Mouse (Mus musculus): Measurements from ENCODE around the gene Lpp. TPM values are rescaled to one million over a fixed set of nuclear protein-coding genes. Genes with fewer than 3 reads are reported as not detected.

Lpp gene
- polyA plus RNA-seq, 1 experiment from 2014 or later = 10.9 TPM

DNA sequence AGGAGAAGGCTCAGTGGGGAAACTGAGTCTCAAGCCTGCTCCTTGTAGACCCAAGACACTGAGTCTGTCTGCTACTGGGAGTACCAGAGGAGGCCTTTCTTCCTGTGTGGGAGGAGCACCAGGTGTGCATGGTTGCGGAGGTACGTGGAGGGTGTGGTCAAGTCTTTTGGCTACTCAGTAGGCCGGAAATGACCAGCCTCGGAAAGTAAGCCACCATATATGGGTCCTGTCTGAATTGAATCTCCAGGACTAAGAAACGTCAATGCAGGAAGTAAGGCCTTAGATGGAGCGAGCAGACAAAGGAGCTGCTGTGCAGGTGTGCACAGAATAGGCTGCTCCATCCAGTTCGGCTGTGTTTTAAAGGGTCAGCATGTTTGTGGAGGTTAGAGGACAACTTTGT, 3.2 kb downstream of the Lpp start:
- Histone ChIP-seq H3K4me1 (ENCODE audit: control insufficient read depth, insufficient read depth, low read depth, low read length) (peaks cover 9% of the 10 kb centered on the region), H3K4me2 (ENCODE audit: low read length) (no peak overlapping the region), H3K27ac (ENCODE audit: low read depth, low read length) (no peak overlapping the region), H3K9ac (ENCODE audit: low read depth, low read length) (no peak overlapping the region), H3K36me3 (ENCODE audit: control insufficient read depth, insufficient read depth, low read length) (no peaks in the 10 kb centered on the region), H3K9me3 (ENCODE audit: control insufficient read depth, low read length) (peaks cover 3% of the 10 kb centered on the region; the same call in 1 of the 2 replicates), H3K27me3 (replicated peaks; ENCODE audit: control insufficient read depth, insufficient read depth, low read length) (no peaks in the 10 kb centered on the region), H3K4me3 (ENCODE audit: low read length) (no peak overlapping the region)
- WGBS = 94% methylated on average over 7 of the region's 7 CpGs
- no peak for ATAC-seq

DNA sequence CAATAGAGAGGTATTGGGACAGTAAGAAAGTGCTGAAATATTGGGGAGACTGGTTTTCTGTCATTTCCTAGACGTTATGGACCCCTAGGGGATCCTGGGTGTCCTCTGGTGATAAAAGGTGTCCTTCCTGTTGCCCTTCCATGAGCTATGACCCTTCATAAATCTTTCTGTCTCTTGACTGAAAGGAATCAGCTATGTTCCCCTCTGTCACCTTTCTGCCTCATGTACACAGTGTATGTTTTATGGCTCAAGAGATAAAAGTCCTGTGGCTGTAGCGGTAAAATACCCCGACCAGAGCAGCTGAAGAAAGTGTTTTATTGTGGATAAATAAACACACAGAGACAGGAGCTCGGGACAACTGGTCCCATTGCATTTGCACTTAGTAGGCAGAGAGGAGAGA, 5.2 kb downstream of the Lpp start:
- Histone ChIP-seq H3K36me3 (ENCODE audit: control insufficient read depth, insufficient read depth, low read length) (no peaks in the 10 kb centered on the region), H3K4me1 (ENCODE audit: control insufficient read depth, insufficient read depth, low read depth, low read length) (peaks cover 9% of the 10 kb centered on the region), H3K9ac (ENCODE audit: low read depth, low read length) (no peak overlapping the region), H3K9me3 (ENCODE audit: control insufficient read depth, low read length) (peaks cover 3% of the 10 kb centered on the region; the same call in 1 of the 2 replicates), H3K27ac (ENCODE audit: low read depth, low read length) (no peak overlapping the region), H3K4me2 (ENCODE audit: low read length) (no peak overlapping the region), H3K27me3 (replicated peaks; ENCODE audit: control insufficient read depth, insufficient read depth, low read length) (no peaks in the 10 kb centered on the region), H3K4me3 (ENCODE audit: low read length) (no peak overlapping the region)
- ATAC-seq = no peak
- 64% methylated on average over 4 of the region's 4 CpGs for WGBS

DNA sequence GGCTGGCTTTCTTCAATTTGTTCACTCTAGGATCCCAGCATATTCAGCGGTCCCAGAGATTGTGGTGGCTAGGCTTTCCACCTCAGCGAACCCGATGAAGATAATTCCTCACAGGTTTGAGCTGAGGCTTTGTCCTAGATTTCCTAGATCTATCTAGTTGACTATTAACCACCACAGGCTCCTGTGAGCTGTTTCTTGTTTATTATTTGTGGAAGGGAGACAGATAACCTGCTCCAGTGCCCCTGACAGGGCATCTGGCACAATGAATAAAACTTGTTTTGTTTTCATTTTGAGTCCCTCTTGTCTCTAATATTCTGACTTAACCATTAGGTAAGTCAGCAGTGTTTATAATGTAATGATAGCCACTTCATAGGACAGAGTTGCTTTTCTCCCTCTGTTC, 5.6 kb downstream of the Lpp start:
- Histone ChIP-seq H3K4me1 (ENCODE audit: control insufficient read depth, insufficient read depth, low read depth, low read length) (peaks cover 9% of the 10 kb centered on the region), H3K27ac (ENCODE audit: low read depth, low read length) (no peak overlapping the region), H3K4me2 (ENCODE audit: low read length) (no peak overlapping the region), H3K4me3 (ENCODE audit: low read length) (no peak overlapping the region), H3K27me3 (replicated peaks; ENCODE audit: control insufficient read depth, insufficient read depth, low read length) (no peaks in the 10 kb centered on the region), H3K36me3 (ENCODE audit: control insufficient read depth, insufficient read depth, low read length) (no peaks in the 10 kb centered on the region), H3K9ac (ENCODE audit: low read depth, low read length) (no peak overlapping the region), H3K9me3 (ENCODE audit: control insufficient read depth, low read length) (peaks cover 3% of the 10 kb centered on the region; the same call in 1 of the 2 replicates)
- WGBS = 87% methylated on average over 3 of the region's 3 CpGs
- no peak for ATAC-seq

DNA sequence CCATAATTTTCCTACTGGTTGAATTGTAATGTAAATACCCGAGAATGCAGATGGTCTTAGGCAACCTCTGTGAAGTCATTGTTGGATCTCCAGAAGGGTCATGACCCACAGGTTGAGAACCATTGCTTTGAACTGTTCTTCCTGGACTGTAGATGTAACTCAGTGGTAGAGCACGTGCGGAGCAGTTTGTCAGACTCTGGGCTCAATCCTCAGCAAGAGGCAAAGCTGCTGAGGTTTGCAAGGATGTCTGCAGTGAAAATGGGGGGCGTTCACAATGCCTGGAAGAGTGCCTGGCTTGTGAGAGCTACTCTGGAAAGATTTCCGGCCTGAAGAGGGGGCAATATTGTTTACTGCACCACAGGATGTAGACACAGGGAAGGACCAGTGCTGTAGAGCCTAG, 6.2 kb downstream of the Lpp start:
- no peak overlapping the region for H3K9ac ChIP-seq (ENCODE audit: low read depth, low read length)
- H3K36me3 ChIP-seq (ENCODE audit: control insufficient read depth, insufficient read depth, low read length) = no peaks in the 10 kb centered on the region
- ATAC-seq = no peak
- no peaks in the 10 kb centered on the region for H3K27me3 ChIP-seq (replicated peaks; ENCODE audit: control insufficient read depth, insufficient read depth, low read length)
- no peak overlapping the region for H3K4me3 ChIP-seq (ENCODE audit: low read length)
- H3K4me2 ChIP-seq (ENCODE audit: low read length) = no peak overlapping the region
- H3K4me1 ChIP-seq (ENCODE audit: control insufficient read depth, insufficient read depth, low read depth, low read length) = peaks cover 4% of the 10 kb centered on the region
- peaks cover 3% of the 10 kb centered on the region; the same call in 1 of the 2 replicates for H3K9me3 ChIP-seq (ENCODE audit: control insufficient read depth, low read length)
- 71% methylated on average over 5 of the region's 5 CpGs for WGBS
- H3K27ac ChIP-seq (ENCODE audit: low read depth, low read length) = no peak overlapping the region

DNA sequence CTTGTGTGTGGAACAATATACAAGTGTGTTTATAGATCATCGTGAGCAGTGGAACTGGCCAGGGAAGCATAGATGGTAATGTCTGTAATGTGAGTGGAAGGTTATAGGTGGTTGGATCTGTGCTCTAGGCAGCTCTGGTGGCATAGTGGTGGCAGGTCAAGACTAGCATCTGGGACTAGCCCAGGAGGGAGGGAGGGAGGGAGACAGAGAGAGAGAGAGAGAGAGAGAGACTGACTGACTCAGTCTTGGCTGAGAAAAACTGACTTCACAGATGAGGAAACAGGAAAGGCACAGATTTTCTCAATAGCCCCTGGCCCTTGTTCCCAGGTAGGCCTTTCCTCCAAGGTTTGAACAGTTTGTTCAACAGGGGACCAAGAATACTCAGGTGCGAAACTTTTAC, 7.5 kb downstream of the Lpp start:
- H3K4me2 ChIP-seq (ENCODE audit: low read length) = no peak overlapping the region
- no peaks in the 10 kb centered on the region for H3K27me3 ChIP-seq (replicated peaks; ENCODE audit: control insufficient read depth, insufficient read depth, low read length)
- no peaks in the 10 kb centered on the region for H3K4me1 ChIP-seq (ENCODE audit: control insufficient read depth, insufficient read depth, low read depth, low read length)
- H3K27ac ChIP-seq (ENCODE audit: low read depth, low read length) = no peak overlapping the region
- WGBS = 96% methylated on average over 2 of the region's 2 CpGs
- no peaks in the 10 kb centered on the region for H3K36me3 ChIP-seq (ENCODE audit: control insufficient read depth, insufficient read depth, low read length)
- H3K9ac ChIP-seq (ENCODE audit: low read depth, low read length) = no peak overlapping the region
- no peak for ATAC-seq
- H3K4me3 ChIP-seq (ENCODE audit: low read length) = no peak overlapping the region
- H3K9me3 ChIP-seq (ENCODE audit: control insufficient read depth, low read length) = peaks cover 5% of the 10 kb centered on the region; the same call in 1 of the 2 replicates

DNA sequence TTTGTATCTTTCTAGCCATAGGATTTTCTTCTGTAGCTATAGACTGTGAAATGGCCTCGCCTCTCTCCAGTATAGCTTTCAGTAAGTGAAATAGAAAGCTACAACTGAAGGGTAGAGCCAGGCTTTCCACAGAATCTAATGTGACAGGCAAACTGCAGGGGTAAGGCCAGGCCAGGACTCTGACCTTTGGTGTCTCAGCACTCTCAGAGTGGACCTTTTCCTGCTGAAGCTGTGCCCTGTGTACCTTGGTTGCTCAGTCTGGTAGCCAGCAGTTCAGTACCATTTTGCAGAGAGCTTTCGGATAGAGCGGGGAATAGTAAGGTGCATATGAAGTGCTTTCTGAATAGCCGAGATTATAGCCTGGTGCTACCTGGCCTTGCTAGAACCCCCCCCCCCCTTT, 9.5 kb downstream of the Lpp start:
- no peak overlapping the region for H3K4me2 ChIP-seq (ENCODE audit: low read length)
- 94% methylated on average over 4 of the region's 4 CpGs for WGBS
- H3K27me3 ChIP-seq (replicated peaks; ENCODE audit: control insufficient read depth, insufficient read depth, low read length) = no peaks in the 10 kb centered on the region
- peaks cover 11% of the 10 kb centered on the region for H3K9me3 ChIP-seq (ENCODE audit: control insufficient read depth, low read length)
- no peak overlapping the region for H3K27ac ChIP-seq (ENCODE audit: low read depth, low read length)
- H3K4me1 ChIP-seq (ENCODE audit: control insufficient read depth, insufficient read depth, low read depth, low read length) = no peaks in the 10 kb centered on the region
- ATAC-seq = no peak
- no peaks in the 10 kb centered on the region for H3K36me3 ChIP-seq (ENCODE audit: control insufficient read depth, insufficient read depth, low read length)
- H3K4me3 ChIP-seq (ENCODE audit: low read length) = no peak overlapping the region
- no peak overlapping the region for H3K9ac ChIP-seq (ENCODE audit: low read depth, low read length)

DNA sequence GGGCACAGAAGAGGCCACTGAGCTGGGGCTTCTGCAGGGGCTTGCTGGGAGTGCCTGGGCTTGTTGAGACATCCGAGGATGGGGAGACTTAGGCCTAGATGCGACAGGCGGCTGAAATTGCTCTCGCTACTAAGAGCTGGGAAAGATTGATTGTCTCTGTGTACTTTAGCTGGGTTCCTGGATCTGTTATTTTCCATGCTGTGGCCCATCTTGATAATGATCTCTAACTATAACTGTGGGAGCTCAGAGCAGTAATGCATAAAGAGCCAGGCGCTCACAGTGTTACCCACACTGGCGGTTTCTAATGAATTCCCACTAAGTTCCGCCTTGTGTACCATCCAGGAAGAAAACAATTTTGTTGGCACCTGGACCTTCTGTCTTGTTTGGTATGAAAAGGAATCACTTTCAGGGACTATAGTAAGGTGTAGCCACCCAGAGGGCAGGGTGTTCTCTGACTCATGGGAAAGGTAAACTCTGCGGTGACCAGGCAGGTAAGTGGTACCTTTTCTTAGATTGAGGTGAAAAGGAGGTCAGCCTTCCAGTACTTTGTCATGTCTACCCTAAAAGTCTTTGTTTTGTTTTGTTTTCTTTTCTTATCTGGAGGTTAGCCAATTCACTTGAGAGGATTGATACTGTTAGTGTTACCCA, 10.6 kb downstream of the Lpp start:
- 91% methylated on average over 8 of the region's 8 CpGs for WGBS
- no peaks in the 10 kb centered on the region for H3K36me3 ChIP-seq (ENCODE audit: control insufficient read depth, insufficient read depth, low read length)
- H3K4me3 ChIP-seq (ENCODE audit: low read length) = no peak overlapping the region
- H3K27me3 ChIP-seq (replicated peaks; ENCODE audit: control insufficient read depth, insufficient read depth, low read length) = no peaks in the 10 kb centered on the region
- no peak overlapping the region for H3K4me2 ChIP-seq (ENCODE audit: low read length)
- no peak overlapping the region for H3K27ac ChIP-seq (ENCODE audit: low read depth, low read length)
- H3K9me3 ChIP-seq (ENCODE audit: control insufficient read depth, low read length) = peaks cover 11% of the 10 kb centered on the region
- H3K4me1 ChIP-seq (ENCODE audit: control insufficient read depth, insufficient read depth, low read depth, low read length) = no peaks in the 10 kb centered on the region
- ATAC-seq = no peak
- no peak overlapping the region for H3K9ac ChIP-seq (ENCODE audit: low read depth, low read length)

DNA sequence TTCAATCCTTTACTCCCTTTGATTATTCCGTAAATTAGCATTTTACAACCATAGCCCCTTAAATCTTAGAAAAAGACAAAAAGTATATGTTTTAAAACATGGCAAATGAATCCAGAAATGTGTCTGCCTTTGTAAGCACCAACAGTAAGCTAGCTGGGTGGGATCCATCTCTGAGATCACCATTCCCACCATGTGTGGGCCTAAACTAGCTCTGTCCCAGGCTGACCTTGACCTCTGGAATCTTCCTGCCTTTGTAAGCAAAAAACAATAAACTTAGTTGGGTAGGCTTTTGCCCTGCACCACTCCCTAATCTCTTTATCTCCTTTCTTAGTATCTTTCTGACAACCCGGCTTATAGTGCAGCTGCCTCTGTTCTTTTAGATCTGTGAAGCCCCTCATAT, 13.2 kb downstream of the Lpp start:
- WGBS = 93% methylated on average over 2 of the region's 2 CpGs
- Histone ChIP-seq H3K4me2 (ENCODE audit: low read length) (no peak overlapping the region), H3K27me3 (replicated peaks; ENCODE audit: control insufficient read depth, insufficient read depth, low read length) (no peaks in the 10 kb centered on the region), H3K36me3 (ENCODE audit: control insufficient read depth, insufficient read depth, low read length) (no peaks in the 10 kb centered on the region), H3K4me3 (ENCODE audit: low read length) (no peak overlapping the region), H3K4me1 (ENCODE audit: control insufficient read depth, insufficient read depth, low read depth, low read length) (no peaks in the 10 kb centered on the region), H3K27ac (ENCODE audit: low read depth, low read length) (no peak overlapping the region), H3K9me3 (ENCODE audit: control insufficient read depth, low read length) (peaks cover 8% of the 10 kb centered on the region), H3K9ac (ENCODE audit: low read depth, low read length) (no peak overlapping the region)
- ATAC-seq = no peak

DNA sequence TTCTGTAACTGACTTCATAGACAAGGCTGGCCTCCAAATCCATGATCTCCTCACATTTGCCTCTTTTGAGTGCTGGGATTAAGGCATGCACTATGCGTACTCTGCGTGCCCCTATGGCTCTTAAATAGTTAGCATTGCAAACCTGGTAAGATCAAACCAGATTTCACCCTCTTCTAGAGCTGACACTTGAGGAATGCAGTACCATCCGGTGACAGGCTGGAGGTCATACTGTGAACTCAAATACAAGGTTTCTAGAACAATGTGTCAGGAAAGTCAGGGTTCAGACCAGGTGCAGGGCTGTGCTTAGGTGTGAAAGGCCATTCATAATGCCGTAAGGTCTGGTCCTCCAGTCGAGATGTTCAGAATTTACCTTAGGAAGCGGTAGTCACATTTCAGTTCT, 18.0 kb downstream of the Lpp start:
- Histone ChIP-seq H3K27me3 (replicated peaks; ENCODE audit: control insufficient read depth, insufficient read depth, low read length) (no peaks in the 10 kb centered on the region), H3K4me1 (ENCODE audit: control insufficient read depth, insufficient read depth, low read depth, low read length) (no peaks in the 10 kb centered on the region), H3K4me2 (ENCODE audit: low read length) (no peak overlapping the region), H3K36me3 (ENCODE audit: control insufficient read depth, insufficient read depth, low read length) (no peaks in the 10 kb centered on the region), H3K9me3 (ENCODE audit: control insufficient read depth, low read length) (peaks cover 6% of the 10 kb centered on the region; the same call in 1 of the 2 replicates), H3K27ac (ENCODE audit: low read depth, low read length) (no peak overlapping the region), H3K4me3 (ENCODE audit: low read length) (no peak overlapping the region), H3K9ac (ENCODE audit: low read depth, low read length) (no peak overlapping the region)
- no peak for ATAC-seq
- 92% methylated on average over 6 of the region's 6 CpGs for WGBS

DNA sequence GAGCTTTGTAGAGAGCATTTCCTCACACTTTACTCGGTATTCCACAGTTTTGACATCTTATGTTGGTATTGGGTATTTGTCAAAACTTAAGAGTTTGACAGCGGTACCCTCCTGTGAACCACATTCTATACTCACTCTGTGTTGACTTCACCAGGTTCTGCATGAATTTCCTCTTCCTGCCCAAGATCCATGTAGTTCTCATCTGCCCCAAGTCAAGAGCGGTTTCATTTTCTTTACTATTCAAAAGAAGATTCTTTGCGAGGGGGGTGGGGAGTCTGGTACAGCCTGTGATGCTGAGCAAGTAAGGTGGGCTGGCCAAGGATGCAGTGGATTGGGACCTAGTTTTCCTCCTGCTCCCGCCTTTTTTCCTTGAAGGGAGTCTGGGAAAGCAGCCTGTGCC, 18.9 kb downstream of the Lpp start:
- H3K27me3 ChIP-seq (replicated peaks; ENCODE audit: control insufficient read depth, insufficient read depth, low read length) = no peaks in the 10 kb centered on the region

More for the DNA sequence above, 18.9 kb downstream of the Lpp start:
- H3K4me3 ChIP-seq (ENCODE audit: low read length) = no peak overlapping the region
- WGBS = 92% methylated on average over 5 of the region's 5 CpGs
- no peaks in the 10 kb centered on the region for H3K9me3 ChIP-seq (ENCODE audit: control insufficient read depth, low read length)
- no peak overlapping the region for H3K4me2 ChIP-seq (ENCODE audit: low read length)
- no peaks in the 10 kb centered on the region for H3K4me1 ChIP-seq (ENCODE audit: control insufficient read depth, insufficient read depth, low read depth, low read length)
- no peak overlapping the region for H3K9ac ChIP-seq (ENCODE audit: low read depth, low read length)
- no peak for ATAC-seq
- H3K36me3 ChIP-seq (ENCODE audit: control insufficient read depth, insufficient read depth, low read length) = no peaks in the 10 kb centered on the region
- H3K27ac ChIP-seq (ENCODE audit: low read depth, low read length) = no peak overlapping the region
